Mouse (Mus musculus) brain, embryonic 14.5 days (tissue): Measurements from ENCODE around the gene Irf9.

Experiments used
- CTCF ChIP-seq: fragments of 200-500 bp; IDR thresholded peaks from 2 replicates; pipeline ENCODE4 v1.5.1; 2012; ENCODE audit warnings: inconsistent platforms, mild to moderate bottlenecking, moderate library complexity, borderline replicate concordance; ENCODE audit not compliant: insufficient read depth, insufficient read length; ENCODE audit errors: extremely low read depth
- POLR2A ChIP-seq: fragments of 200-500 bp; IDR thresholded peaks from 2 replicates; pipeline ENCODE4 v1.6.1; 2012; ENCODE audit warnings: mild to moderate bottlenecking, inconsistent platforms, borderline replicate concordance; ENCODE audit not compliant: poor library complexity, insufficient read depth, insufficient read length, severe bottlenecking; ENCODE audit errors: extremely low read depth

GRCm38 (mm10) chr14:55580731-55581130, 22.6 kb upstream of the Irf9 start:
- TF ChIP-seq CTCF = no peak
- TF ChIP-seq POLR2A = no peak
